Mouse (Mus musculus) liver, embryonic 11.5 days (tissue): ENCODE results near the gene Mccc1. TPM values are rescaled to one million over a fixed set of nuclear protein-coding genes. Genes with fewer than 3 reads are reported as not detected.

Source experiments
- ATAC-seq: fragments of 200-750 bp; cut with Nextera tagmentation; replicated peaks from 2 replicates; pipeline ENCODE4 v1.8.0; 2017; ENCODE audit warnings: moderate number of reproducible peaks, mild to moderate bottlenecking, moderate TSS enrichment, moderate library complexity; ENCODE audit not compliant: low FRiP score
- DNase-seq: peaks from one replicate; pipeline ENCODE4 v3.0.0-alpha.2; 2017; ENCODE audit warnings: low spot score
- H3K27ac ChIP-seq: fragments of 300-500 bp; sonication (generic); 2 replicates; pipeline ENCODE4 v1.5.1; 2014; ENCODE audit warnings: mild to moderate bottlenecking, low read depth, low read length, control low read depth
- H3K27me3 ChIP-seq: fragments of 300-500 bp; sonication (generic); replicated peaks from 2 replicates; pipeline ENCODE4 v1.6.1; 2014; ENCODE audit warnings: low read length, mixed read lengths; ENCODE audit not compliant: control insufficient read depth, insufficient read depth
- H3K36me3 ChIP-seq: fragments of 300-500 bp; sonication (generic); 2 replicates; pipeline ENCODE4 v1.6.1; 2014; ENCODE audit warnings: mild to moderate bottlenecking, low read length, moderate library complexity, mixed read lengths; ENCODE audit not compliant: control insufficient read depth, insufficient read depth
- H3K4me1 ChIP-seq: fragments of 300-500 bp; sonication (generic); replicated peaks from 2 replicates; pipeline ENCODE4 v1.6.1; 2014; ENCODE audit warnings: low read length, mixed read lengths; ENCODE audit not compliant: control insufficient read depth, insufficient read depth
- H3K4me2 ChIP-seq: fragments of 300-500 bp; sonication (generic); 2 replicates; pipeline ENCODE4 v1.6.1; 2014; ENCODE audit warnings: mild to moderate bottlenecking, control low read depth, moderate library complexity
- H3K4me3 ChIP-seq: fragments of 300-500 bp; sonication (generic); 2 replicates; pipeline ENCODE4 v1.5.1; 2014; ENCODE audit warnings: low read depth, low read length, control low read depth
- H3K9ac ChIP-seq: fragments of 300-500 bp; sonication (generic); 2 replicates; pipeline ENCODE4 v1.6.1; 2014; ENCODE audit warnings: low read depth, low read length, control low read depth
- H3K9me3 ChIP-seq: fragments of 300-500 bp; sonication (generic); 2 replicates; pipeline ENCODE4 v1.6.1; 2016; ENCODE audit warnings: low read length, inconsistent platforms, mixed read lengths; ENCODE audit not compliant: control insufficient read depth
- WGBS: fragments of 180-500 bp; shearing (Covaris S2); extraction: QIAGEN DNeasy Blood & Tissue Kit; methylation state at CpG from one replicate; pipeline ENCODE4 v1.1.7; 2014; 5-methylcytosine and 5-hydroxymethylcytosine counted together
- polyA plus RNA-seq: library from polyadenylated mRNA; unstranded; fragments of >200 nt; fragmentation: Nextera tagmentation; extraction: Ambion mirVana; gene quantifications from 2 replicates; pipeline ENCODE4 v1.2.1, GENCODE M21; 2014

The Mccc1 gene
- polyA plus RNA-seq, result 28.3 and 28.9 TPM in 2 replicates

GRCm38 (mm10) chr3:36000275-36001239, at the start of gene Mccc1:
Mccc1 (minus strand) TSS chr3:36000678.
- peak within 1 kb of the TSS; percentile 68 for H3K27ac ChIP-seq
- peak within 1 kb of the TSS; percentile 68 for H3K4me3 ChIP-seq
- peak within 1 kb of the TSS; percentile 87 for H3K4me2 ChIP-seq
- ATAC-seq, result peak; percentile 100
- peak; percentile 94 for DNase-seq
- H3K36me3 ChIP-seq, result no peaks in the 10 kb centered on the region
- no peaks in the 10 kb centered on the region for H3K9me3 ChIP-seq
- H3K27me3 ChIP-seq, result no peaks in the 10 kb centered on the region
- H3K9ac ChIP-seq, result peak within 1 kb of the TSS; percentile 74
- 5% methylated on average over 39 of the region's 39 CpGs for WGBS
- no peaks in the 10 kb centered on the region; the same call in 1 of the 2 replicates for H3K4me1 ChIP-seq

- no peaks in the 10 kb centered on the region for H3K4me1 ChIP-seq
- H3K9ac ChIP-seq, result no peak overlapping the region
- no peaks in the 10 kb centered on the region for H3K27me3 ChIP-seq
- H3K4me2 ChIP-seq, result no peak overlapping the region
- no peak for DNase-seq
- H3K27ac ChIP-seq, result no peak overlapping the region
- 59% methylated on average over 1 of the region's 1 CpGs for WGBS
- H3K9me3 ChIP-seq, result no peaks in the 10 kb centered on the region
- ATAC-seq, result no peak
- no peaks in the 10 kb centered on the region for H3K36me3 ChIP-seq
- H3K4me3 ChIP-seq, result no peak overlapping the region
Measured at GRCm38 (mm10) chr3:36049106-36049505, 48.6 kb upstream of the Mccc1 start.

DNA sequence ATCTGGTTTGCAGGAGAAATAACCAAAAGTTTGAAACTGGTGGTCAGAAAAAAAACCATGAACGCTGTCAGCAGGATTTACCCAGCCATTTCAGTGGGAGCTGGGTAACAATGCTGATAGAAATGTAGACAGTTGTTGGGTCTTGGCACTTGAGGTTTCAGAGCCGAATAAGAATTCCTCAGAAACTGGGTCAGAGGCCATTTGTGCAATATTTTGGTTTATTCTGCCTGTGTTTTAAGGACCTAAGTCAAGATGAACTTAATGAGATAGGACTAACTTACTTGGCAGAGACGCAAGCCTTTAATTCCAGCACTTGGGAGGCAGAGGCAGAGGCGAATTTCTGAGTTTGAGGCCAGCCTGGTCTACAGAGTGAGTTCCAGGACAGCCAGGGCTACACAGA, 44.6 kb upstream of the Mccc1 start:
- Histone ChIP-seq H3K4me3 (no peak overlapping the region), H3K27ac (no peak overlapping the region), H3K36me3 (no peaks in the 10 kb centered on the region), H3K4me2 (no peak overlapping the region), H3K27me3 (no peaks in the 10 kb centered on the region), H3K4me1 (no peaks in the 10 kb centered on the region), H3K9ac (no peak overlapping the region), H3K9me3 (no peaks in the 10 kb centered on the region)
- no peak for DNase-seq
- 70% methylated on average over 4 of the region's 4 CpGs for WGBS
- no peak for ATAC-seq

- Histone ChIP-seq H3K27me3 (no peaks in the 10 kb centered on the region), H3K4me1 (no peaks in the 10 kb centered on the region), H3K9ac (no peak overlapping the region), H3K4me3 (no peak overlapping the region), H3K36me3 (no peaks in the 10 kb centered on the region), H3K27ac (no peak overlapping the region), H3K9me3 (no peaks in the 10 kb centered on the region), H3K4me2 (no peak overlapping the region)
- ATAC-seq, result no peak
- DNase-seq, result no peak
Measured at GRCm38 (mm10) chr3:36044520-36044919, 44.0 kb upstream of the Mccc1 start.

- no peaks in the 10 kb centered on the region for H3K4me1 ChIP-seq
- H3K4me3 ChIP-seq, result no peak overlapping the region
- no peak for ATAC-seq
- H3K9me3 ChIP-seq, result no peaks in the 10 kb centered on the region
- no peak overlapping the region for H3K27ac ChIP-seq
- WGBS, result 63% methylated on average over 6 of the region's 6 CpGs
- no peaks in the 10 kb centered on the region for H3K27me3 ChIP-seq
- no peaks in the 10 kb centered on the region for H3K36me3 ChIP-seq
- H3K9ac ChIP-seq, result no peak overlapping the region
- no peak for DNase-seq
- H3K4me2 ChIP-seq, result no peak overlapping the region
Measured at GRCm38 (mm10) chr3:36031740-36032510, 31.4 kb upstream of the Mccc1 start.

GRCm38 (mm10) chr3:36029993-36030392, 29.5 kb upstream of the Mccc1 start:
- H3K27ac ChIP-seq, result no peak overlapping the region
- H3K4me3 ChIP-seq, result no peak overlapping the region
- no peak overlapping the region for H3K9ac ChIP-seq
- no peaks in the 10 kb centered on the region for H3K27me3 ChIP-seq
- DNase-seq, result no peak
- H3K4me2 ChIP-seq, result no peak overlapping the region
- 72% methylated on average over 4 of the region's 4 CpGs for WGBS
- H3K36me3 ChIP-seq, result no peaks in the 10 kb centered on the region
- ATAC-seq, result no peak
- no peaks in the 10 kb centered on the region for H3K9me3 ChIP-seq
- H3K4me1 ChIP-seq, result no peaks in the 10 kb centered on the region

DNA sequence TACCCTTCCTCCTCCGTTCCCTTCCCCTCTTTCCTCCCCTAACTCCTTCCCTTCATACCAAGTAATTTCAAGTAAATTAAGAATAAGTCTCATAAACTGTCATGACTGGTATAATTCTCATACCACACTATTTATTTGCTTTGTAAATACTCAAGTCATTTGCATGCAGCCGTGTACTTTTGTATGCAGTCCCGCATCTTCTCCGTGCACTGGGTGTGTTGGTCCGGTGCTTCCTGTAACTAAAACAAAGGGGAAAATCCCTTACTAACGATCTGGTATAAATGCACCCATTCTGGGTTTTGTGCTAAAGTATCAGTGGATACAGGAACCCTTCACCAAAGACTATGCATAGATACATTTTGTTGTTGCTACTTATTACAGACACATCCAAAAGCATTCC, 25.3 kb upstream of the Mccc1 start:
- no peak overlapping the region for H3K4me2 ChIP-seq
- no peak for DNase-seq
- H3K27me3 ChIP-seq, result no peaks in the 10 kb centered on the region
- ATAC-seq, result no peak
- H3K36me3 ChIP-seq, result no peaks in the 10 kb centered on the region
- H3K9ac ChIP-seq, result no peak overlapping the region
- H3K4me3 ChIP-seq, result no peak overlapping the region
- H3K4me1 ChIP-seq, result no peaks in the 10 kb centered on the region
- H3K27ac ChIP-seq, result no peak overlapping the region
- WGBS, result 80% methylated on average over 6 of the region's 6 CpGs
- no peaks in the 10 kb centered on the region for H3K9me3 ChIP-seq

DNA sequence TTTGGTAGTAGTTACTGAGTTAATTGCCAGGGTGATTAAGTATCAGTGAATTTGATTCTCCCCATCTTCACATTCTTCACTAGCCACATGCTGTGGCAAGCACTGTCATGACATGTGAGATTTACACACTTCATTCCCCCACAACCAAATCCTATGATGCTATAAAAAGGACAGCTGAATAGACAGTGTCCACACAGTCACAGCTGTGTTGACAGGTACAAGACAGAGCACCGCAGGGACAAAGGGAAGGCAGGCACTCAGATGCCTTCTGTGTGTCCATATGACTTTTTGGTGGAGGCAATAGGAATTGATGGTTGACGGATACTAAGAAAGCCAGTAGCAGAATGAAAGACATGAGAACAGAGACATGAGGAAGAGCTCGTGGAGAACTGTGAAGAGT, 10.8 kb upstream of the Mccc1 start:
- DNase-seq (no peak), ATAC-seq (no peak)
- Histone ChIP-seq H3K27me3 (no peaks in the 10 kb centered on the region), H3K4me1 (no peaks in the 10 kb centered on the region), H3K36me3 (no peaks in the 10 kb centered on the region), H3K4me3 (no peak overlapping the region), H3K9ac (no peak overlapping the region), H3K27ac (no peak overlapping the region), H3K9me3 (no peaks in the 10 kb centered on the region), H3K4me2 (no peak overlapping the region)
- 74% methylated on average over 3 of the region's 3 CpGs for WGBS
